Mouse (Mus musculus): ENCODE data around the gene Pecr. TPM values are rescaled to one million over a fixed set of nuclear protein-coding genes. Genes with fewer than 3 reads are reported as not detected.
"Not testable (repeated sequence)": the region's sequence is repeated elsewhere in the genome, so short reads cannot be mapped to it uniquely, and the experiment has no call there.

Gene Pecr
- total RNA-seq, 4 experiments from 2014 or later: 9.5 to 12.4 (median 12.2) TPM

DNA sequence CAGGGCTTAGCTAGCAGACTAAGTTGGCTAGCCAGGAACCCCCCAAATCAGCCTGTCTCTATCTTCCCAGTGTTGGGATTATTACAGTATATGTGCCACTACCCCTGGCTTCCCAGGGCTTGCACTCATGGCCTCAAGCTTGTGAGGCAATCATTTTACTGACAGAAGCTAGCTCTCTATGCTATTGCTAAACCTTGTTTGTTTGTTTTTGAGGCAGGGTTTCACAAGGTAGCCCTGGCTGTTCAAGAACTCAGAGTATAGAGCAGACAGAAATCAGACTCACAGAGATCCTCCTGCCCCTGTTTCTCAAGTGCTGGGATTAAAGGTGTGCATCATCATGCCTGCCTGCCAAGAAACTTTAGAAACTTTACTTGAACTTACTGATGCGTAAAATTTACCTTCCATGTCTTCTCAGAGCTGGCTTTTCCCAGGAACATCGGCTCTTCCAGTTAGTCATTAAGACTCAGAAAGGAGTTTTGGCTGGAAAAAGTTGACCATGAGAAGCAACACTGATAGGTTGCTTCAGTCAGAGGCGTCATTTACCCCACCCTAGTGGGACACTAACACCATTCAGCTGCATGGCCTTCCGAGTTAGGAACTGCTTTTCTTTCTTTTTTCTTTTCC lies 4.5 kb upstream of the Pecr start:
- DNase-seq (ENCODE audit: low spot score): no peak

DNA sequence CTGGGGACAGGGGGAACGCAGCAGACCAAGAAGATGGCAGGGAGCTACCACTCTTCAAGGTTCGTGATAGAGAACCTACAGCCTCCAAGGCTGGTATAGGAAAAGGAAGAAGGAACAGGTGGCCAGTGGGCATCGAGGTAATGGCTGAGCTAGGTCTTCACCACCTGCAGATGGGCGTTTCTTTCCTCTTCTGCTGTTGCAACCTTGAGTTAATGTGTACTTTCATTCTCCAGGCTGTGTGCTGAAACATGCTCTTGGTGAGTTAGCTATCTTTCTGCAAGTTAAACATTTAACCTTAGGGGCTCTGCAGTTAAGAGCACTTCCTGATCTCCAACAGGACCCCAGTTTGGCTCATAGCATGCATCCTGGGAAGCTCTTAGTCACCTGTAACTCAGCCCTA lies 3.8 kb upstream of the Pecr start:
- DNase-seq (ENCODE audit: low spot score): no peak

DNA sequence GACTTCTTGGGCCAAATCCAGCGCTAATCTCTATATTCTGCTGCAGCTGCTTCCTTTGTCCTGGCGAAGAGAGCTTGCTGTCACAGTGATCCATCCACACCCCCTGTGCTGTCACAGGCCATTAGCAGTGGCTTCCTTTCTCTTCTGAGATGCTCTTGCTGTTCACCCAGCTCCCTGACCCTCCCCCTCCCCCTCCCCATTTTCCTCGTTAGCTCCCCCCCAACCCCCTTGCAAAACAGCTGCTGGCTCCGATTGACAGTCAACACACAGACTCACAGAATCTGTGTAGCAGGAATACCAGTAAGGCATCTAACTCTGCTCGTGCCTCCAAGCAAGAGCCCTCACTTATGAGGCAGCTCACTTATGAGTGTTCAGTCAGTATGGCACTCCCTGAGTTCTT lies 2.8 kb upstream of the Pecr start:
- DNase-seq (ENCODE audit: low spot score): no peak

DNA sequence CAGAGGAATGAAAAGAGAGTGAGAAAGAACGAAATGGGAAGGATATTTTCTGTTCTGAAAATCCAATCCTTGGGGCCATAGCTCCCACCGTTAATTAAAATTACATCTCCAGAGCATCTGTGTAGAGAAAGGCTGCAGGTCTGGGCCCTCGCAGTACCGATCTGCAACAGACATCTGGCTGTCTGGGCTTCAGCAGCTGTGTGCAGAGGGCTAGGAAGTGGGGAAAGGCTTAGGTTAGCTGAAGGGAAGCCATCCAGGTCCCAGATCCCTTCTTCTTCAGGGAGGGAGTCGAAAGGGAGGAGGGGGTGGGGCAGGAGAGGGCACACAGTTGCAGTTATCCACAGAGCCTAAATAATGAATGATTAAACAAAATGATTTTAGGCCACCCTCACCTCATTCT lies 425 bp upstream of the Pecr start:
- DNase-seq (ENCODE audit: low spot score): no peak

DNA sequence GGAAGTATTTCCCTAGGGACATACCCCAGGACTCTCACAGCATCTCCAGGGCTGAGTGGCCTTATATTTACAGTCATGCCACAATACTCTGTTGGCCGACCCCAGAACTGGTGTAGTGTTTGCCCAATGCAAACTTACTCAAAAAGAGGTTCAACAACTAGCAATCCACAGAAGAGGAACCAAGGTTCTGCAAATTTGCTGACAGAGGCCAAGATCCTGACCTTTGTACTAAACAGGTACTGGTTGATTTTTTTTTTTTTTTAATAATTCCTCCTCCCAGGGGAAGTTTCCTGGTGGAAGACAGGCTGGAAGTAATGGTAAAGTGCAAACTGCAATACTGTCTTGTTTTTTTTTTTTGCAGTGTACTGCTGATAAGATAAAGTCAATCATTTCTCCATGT lies 1.5 kb downstream of the Pecr start:
- DNase-seq (ENCODE audit: low spot score): no peak

DNA sequence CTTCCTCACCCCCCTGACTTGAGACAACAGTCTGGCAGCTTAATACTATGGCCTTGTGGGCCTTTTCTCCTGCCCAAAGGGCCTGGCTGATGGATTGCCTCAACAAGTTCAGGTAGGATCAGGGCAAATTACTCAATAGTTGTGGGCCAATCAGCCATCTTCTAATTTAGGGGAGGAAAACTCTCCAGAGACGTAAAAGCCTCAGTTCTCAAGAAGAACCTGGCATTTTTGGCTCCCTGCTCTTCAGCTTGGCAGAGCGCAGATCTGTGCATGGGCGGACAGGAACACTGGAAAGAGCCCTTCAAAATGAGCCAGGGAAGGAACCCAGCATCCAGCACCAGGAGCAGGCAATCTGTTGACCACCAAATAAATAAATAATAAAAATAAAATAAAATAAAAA lies 6.0 kb downstream of the Pecr start:
- no peak for DNase-seq (ENCODE audit: low spot score)

DNA sequence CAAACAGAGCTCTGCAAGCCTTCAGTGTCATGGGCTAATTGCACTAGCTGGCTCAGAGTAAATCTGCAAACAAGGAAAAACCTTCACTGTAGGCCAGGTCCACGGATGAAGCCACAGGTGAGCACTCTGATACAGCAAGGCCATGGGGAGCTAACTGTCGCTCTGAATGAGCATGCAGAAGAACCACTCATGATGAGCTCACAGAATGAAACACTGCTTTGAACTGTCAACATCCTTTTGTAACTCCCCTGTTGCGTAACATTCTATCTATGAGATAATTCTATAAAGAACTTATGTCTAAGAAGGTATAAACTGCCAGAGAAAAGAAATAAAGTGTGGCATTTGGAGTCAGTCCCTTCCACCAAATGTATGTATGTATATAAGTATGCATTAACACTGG lies 21.0 kb downstream of the Pecr start:
- DNase-seq (ENCODE audit: low spot score): no peak

DNA sequence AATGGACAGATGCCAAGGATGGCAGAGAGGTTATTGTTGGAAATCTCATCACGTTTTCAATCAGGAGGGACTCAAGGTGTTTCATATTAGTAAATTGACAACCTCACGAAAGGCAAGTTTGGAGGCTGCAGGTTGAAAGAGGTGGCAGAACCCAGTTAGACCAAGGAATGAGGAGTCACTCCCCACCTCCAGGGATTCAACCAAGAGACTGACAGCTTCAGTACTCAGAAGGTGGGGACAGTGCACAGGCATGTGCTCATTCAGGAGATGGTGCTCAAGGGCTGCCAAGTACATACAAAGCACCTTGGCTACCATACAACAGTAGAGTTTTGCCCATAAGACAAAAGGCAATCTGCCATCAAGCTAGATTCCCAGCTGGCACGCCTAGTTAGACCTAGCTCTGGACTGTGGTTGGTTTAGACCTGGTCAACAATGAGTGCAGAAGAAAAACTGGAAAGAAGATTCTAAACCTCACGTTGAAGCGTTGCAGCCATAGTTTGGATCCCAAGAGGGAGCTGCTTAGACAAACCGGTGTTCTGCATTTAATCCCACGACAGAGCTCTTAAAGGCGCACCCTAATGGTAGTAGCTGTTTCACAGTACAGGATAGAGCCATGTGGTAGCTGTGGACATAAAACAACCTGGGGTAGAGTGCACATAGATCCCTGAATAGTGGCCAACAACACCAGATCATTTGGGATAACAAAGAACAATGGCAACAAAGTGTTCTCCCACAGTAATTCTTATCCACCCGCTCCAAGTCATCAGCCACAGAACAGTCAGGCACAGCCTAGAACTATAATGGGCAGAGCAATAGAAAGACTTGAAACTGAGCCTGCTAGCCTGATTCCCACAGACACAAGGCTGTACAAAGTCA lies 27.5 kb downstream of the Pecr start:
- no peak for DNase-seq (ENCODE audit: low spot score)

DNA sequence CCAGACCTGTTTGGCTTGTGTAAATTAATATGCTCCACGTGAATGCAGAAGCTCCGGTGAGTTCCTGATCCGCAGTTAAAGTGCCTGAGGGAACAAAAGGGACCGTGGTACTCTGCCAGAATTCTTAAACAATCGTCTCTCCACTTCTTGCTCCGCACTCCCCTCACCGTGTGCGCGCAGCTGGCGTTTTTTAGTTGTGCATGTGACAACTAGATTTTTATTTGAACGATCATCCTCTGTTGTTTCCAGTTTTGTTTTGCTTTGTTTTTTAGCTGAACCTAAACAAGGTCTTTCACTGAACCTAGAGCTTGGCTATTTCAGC lies 28.3 kb downstream of the Pecr start:
- DNase-seq (ENCODE audit: low spot score): no peak

DNA sequence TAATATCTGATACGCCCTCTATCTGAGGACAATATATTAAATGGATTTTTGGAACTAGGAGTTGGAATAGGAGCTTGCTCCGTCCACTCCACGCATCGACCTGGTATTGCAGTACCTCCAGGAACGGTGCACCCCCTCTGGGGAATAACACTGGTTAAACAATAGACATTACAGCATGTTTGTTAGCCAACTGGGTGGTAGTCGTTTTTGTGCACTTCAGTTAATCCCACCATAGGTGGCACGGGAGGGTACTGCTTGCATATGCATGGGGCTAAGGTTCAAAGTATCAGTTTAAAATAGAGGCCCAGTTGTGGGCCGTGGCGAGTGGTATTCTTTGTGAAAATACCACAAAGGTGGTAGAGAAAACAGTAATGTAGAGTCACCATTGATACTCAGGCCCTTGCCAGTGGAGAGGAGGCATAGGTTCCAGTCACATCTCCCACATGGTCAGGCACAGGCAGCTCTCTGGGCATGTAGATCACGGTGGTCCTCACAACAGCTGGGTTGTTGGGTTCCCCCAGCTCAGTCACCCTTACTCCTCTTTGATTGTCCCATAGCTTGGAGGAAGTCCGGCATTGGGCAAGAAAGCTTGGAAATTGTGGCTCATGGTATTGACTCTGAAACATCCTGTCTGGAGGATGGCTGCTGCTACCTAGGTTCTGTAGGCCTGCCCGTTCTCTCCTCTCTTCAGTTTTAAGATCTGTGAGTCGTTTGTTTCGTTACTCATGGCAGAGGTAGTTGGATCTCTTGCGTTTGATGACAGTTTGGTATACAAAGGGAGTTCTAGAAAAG lies 28.9 kb downstream of the Pecr start:
- DNase-seq (ENCODE audit: low spot score): no peak

DNA sequence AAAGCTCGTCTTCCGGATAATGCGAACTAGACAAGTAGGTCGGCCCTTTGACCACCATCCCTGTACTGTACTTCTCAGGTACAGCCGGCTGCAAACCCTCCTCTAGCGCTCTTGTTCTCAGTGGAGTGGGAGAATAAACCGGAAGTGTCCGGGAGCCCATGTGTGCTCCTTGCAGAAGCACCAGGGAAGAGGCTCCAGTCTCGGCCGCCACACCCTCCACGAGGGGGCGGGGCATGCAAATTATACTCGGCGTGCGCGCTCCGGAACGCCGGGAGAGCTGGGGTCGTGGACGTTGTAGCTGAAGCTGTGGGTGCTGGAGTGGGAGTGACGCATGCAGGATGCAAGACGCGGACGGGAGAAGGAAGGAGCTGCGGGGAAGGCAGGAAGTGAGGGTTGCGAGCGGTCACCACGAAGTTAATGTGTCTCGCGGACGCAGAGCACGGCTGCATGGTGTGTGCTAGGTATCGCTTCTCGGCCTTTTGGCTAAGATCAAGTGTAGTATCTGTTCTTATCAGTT lies 29.5 kb downstream of the Pecr start:
- DNase-seq (ENCODE audit: low spot score): peak; percentile 84

DNA sequence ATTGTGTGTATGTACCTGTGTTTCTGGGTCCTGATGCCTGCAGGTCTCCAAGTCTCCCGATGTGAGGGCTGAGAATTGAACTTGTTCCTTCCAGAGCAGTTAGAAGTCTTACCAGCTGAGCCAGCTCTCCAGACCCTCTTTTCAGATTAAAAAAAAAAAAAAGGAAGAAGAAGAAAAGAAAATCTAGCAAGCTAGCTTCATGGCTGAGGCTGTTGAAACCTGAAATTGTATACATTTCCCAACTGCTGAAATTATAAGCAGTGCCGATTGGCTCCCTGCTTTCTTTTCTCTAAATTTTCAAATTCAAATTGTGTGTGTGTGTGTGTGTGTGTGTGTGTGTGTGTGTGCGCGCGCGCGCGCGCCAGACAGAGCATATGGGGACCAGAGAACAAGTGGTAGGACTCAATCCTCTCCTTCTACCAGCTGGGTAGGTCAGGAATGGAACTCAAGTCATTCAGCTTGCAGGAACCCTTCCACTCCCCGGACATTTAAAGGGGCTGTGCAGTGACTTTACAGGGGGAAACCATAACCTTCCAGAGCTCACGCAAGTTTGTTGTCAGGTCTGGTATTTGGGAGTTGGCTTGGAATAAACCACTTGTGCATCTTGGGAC lies 30.1 kb downstream of the Pecr start:
- no peak for DNase-seq (ENCODE audit: low spot score)

DNA sequence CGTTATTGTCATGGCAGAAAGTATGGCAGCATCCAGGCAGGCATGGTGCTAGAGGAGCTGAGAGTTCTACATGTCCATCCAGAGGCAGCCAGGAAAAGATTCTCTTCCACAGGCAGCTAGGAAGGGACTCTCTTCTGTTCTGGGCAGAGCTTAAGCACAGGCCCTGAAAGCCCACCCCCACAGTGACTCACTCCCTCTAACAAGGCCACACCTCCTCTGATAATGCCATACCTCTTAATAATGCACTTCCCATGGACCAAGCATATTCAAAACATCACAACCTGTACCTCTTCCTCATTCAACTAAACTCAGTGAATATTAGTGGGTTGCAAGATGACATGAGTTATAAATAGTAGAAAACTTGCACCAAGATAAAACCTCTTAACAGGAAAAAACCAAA lies 32.3 kb downstream of the Pecr start:
- no peak for DNase-seq (ENCODE audit: low spot score)

DNA sequence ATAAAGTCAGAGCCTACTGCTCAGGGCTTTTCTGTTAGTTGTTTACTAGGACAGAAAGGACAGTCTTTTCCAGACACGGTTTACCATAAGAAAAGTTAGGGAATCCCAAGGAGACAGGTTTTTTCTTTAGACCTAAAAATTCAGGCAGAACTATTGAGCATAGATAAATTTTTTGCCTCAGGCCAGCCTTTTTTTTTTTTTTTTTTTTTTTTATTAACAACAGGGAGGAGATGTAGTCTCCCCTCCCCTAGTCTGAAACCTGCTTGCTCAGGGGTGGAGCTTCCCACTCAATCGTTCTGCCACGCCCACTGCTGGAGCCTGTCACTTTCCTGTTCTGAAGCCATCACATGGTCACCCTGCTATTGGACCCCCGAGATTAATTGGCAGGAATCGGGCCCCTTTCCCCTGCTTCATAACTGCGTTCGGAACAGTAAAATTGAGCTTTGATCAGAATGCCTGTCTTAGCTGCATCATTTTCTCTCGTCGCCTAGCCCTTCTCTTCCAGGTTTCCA lies 35.8 kb downstream of the Pecr start:
- not testable (repeated sequence) for DNase-seq (ENCODE audit: low spot score)

DNA sequence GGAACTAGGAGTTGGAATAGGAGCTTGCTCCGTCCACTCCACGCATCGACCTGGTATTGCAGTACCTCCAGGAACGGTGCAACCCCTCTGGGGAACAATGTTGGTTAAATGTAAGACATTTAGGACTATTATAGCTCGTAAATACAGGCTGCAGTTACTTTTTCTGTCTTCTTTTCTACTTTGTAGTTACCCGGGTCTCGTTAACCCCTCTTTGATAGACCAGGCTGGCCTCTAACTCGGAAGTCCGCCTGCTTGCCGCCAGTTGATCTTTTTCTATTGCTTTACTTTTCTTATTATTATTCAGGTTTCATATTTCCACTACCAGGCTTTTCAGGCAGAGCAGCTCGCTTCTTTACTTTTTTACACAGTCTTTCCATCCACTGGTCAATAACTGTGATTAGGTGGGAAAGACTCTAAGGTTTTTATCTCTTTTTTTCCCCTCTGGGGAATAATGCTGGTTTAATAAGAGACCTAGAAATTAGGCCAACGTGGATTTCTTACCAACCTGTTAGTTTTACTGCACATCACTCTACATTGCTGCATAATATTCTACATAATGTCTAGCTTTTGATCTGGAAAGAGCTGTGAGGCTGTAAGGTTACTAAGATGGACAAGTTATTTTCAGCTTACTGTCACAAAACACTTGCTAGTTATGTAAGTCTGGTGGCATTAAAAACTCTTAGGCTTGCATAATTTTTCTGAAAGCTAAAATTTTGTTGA lies 39.6 kb downstream of the Pecr start:
- DNase-seq (ENCODE audit: low spot score): no peak

DNA sequence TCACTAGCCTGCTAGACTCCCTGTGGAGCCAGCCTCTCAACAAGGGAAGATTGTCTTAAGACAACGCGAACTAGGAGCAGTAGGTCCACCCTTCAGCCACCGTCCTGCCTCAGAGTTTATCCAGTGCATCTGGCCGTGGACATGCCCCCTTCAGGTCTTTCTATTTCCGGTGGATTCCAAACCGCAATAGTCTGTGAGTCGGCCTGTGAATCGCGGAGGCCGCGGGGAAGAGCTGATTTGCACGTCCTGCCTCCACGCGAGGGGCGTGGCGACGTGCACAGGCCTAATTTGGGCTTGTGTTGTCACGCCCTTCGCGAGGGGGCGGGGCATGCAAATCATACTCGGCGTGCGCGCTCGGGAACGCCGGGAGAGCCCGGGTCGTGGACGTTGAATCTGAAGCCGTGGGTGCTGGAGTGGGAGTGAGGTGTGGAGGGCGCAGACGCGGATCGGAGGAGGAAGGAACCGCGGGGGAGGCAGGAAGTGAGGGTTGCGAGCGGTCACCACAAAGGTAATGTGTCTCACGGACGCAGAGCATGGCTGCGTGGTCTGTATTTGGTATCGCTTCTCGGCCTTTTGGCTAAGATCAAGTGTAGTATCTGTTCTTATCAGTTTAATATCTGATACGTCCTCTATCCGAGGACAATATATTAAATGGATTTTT lies 40.3 kb downstream of the Pecr start:
- DNase-seq (ENCODE audit: low spot score): peak; percentile 92

DNA sequence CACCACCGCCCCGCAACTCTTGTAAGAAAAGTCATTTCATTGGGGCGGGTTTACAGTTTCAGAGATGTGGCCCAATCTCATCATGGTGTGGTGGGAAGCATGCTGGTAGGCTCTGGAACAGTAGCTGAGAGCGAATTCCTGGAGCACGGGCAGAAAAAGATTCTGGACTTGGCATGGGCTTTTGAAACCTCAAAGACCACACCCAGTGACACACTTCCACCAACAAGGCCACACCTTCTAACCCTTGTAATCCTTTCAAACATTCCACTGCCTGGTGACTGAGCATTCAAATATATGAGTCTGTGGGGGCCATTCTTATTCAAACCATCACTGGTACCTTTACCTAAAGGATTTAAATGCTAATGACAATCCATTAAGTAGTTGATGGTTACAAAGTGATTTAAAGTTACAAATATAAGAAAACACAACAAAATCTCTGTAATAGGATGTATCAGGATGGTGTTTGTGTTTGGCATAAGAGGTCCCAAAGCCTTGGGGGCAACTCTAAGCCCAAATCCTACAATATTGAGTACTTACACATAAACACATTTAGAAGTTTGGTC lies 41.5 kb downstream of the Pecr start:
- no peak for DNase-seq (ENCODE audit: low spot score)

DNA sequence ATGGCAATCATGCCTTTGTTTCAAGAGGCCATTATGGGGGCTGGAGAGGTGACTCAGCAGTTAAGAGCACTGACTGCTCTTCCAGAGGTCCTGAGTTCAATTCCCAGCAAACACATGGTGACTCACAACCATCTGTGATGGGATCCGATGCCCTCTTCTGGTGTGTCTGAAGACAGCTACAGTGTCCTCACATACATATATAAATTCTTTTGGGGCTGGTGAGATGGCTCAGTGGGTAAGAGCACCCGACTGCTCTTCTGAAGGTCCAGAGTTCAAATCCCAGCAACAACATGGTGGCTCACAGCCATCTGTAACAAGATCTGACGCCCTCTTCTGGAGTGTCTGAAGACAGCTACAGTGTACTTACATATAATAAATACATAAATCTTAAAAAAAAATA lies 45.0 kb downstream of the Pecr start:
- DNase-seq (ENCODE audit: low spot score): not testable (repeated sequence)

DNA sequence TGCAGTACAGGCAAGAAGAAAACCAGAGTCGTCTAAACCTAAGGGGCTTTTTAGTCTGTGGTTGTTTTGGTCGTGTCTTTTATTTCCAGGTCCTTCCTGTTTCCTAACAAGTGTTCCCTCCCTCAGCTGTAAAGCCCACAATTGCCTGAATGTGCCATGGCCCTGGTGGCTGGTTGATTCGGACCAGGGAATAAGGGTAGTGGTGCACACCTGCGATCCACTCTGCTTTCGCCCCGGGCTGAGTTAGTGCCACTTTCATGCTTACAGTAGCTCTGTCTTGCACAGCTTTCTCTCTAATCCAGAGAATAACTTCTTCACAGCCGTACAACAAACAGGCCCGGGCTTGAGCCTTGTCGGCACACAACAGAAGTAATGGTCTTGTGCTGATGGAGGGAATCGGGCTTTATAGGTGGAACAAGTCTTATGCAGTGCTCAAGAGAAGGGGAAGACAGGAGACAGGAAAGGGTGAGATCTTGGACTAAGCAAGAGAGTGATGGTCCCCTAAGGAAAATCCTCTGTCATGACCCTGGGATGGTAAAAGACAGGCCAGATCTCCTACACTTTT lies 46.0 kb downstream of the Pecr start:
- no peak for DNase-seq (ENCODE audit: low spot score)

All from heart, adult 8-10 months (tissue).